Mouse (Mus musculus) adrenal gland, postnatal 4 days (tissue): ENCODE measurements around the gene Gm10961. TPM values are rescaled to one million over a fixed set of nuclear protein-coding genes. Genes with fewer than 3 reads are reported as not detected.
A peak's percentile ranks its signal among the peaks of the same experiment; 100 is the strongest.

ENCODE experiments used
- DNase-seq, 2 experiments: peaks; one replicate each; pipeline ENCODE4 v3.0.0; 2021 to 2022; ENCODE audit warnings: low spot score in 2 of 2, mixed read lengths in 2 of 2
- long read RNA-seq, 2 experiments: library from polyadenylated mRNA; stranded (forward); transcript quantifications; one replicate each; pipeline ENCODE4 v2.0.0; 2021
- total RNA-seq, 2 experiments: library from RNA; stranded (reverse); gene quantifications; 2 replicates each; pipeline ENCODE4 v1.2.3; 2021

Gene Gm10961
- not detected for total RNA-seq
- long read RNA-seq, experiment 1: 0 reads
- long read RNA-seq, experiment 2: 0 reads

DNA sequence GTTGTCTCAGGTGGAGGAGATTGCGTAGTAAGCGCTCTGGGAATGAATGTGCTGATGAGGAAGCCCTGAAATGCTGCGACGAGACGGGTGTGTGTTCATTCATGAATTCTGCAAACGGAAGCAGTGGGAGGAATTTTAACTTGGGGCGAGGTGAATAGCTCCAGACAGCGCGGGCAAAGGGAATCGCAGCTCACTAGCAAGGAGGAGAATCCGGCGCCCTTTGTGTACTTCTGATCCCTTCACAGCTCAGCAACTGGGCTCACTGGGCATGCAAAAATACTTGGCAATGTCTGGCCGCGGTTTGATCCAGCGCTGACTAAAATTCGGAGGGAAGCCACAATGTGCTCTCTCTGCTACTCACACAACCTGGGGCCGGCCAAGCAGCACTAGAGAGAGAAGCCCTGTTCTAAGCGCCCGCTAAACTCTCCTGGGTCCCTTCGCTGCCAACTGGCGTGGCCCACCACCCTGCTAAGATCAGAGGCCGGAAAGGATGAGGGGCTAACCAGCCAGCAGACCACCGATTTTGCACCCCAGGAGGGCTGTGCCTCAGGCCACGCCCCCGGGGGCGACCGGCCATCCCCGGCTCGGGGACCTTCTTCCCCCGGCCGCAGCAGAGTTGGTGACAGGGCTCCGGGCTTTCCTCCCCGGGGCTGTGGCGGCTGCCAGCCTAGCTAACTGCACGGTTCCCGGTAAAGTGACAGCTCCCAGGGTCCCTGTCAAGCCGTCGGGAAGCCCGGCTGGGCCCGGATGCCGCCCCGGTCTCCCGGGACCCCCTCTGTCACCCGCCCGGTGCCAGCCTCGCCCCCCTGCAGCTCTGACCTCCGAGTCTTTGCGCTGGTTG lies at the start of gene Gm10961:
Gene Gm10961 (plus strand): TSS at position 641 of the 841 bp plus-strand sequence.
- peak in 1 of 2 experiments; percentile 27 for DNase-seq

DNA sequence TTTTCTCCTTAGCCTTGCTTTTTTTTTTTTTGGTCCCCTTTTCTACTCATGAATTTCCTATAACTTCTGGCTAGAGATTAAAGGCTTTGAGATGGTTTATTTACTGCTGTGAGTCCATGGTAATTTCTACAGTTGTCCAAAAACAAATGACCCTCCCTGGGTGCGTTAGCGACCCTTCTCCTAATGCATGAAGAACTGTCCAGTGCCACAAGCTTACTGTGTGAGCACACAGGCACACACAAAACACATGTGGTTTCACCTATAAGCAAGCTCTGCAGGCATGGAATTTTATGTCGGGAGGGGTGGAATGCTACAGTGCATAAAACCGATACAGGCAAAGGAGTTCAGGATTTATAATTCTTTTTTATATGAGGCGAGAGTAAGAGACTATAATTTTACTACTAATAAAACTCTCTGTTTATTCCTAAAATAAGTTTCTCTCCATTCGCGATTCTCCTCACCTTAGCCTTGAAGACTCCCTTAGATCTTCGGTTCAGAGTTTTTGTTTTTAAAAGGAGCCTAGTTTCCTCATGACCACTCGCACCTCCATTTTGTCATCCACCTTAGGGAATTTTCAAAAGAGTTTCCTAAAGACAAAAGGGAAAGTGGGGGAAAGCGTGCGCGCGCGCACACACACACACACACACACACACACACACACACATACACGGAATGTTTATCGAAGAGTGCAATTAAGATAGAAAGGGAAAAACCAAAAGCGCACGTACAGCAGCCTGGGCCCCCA lies 48.8 kb upstream of the Gm10961 start:
- no peak for DNase-seq

DNA sequence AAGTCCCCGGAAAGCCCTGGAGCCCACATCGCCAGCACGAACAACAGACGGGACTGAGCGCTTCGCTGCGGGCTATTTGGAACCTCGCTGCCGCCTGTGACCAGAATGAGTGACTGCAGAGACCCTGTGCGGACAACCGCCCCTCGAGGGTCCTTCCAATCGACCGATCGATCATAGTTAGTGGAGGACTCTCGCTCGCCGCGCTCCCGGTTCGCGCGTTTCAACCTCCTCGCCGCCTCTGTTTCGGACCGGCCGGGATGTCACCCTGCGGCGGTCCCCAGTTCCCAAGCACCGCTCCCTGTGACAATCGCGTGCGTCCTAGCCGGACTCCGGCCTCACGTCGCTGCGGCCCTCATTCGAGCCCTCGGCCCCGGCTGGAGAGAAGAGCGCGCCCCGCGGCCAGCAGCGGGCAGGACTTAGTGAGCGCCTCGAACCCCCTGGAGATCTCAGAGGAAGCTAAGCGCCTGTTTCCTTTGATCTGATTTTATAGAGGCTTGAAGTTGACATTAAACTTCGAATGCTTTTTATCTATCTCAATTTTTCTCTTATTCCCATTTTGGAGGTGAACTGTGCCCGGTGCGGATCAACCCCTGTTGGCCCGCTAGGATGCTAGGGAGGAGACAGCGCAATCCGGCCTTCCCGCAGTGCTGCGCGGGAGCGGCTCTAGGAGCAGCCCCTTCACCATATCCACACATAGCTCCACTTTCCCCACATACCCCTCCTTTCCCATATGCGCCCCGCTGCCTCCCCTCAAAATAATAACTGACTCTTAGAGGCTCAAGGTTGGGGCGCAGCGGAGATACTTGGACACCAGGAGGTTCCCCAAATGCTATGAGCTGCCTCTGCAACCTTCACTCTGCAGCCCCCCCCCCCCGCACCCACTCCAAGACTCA lies 48.0 kb upstream of the Gm10961 start:
- no peak for DNase-seq

DNA sequence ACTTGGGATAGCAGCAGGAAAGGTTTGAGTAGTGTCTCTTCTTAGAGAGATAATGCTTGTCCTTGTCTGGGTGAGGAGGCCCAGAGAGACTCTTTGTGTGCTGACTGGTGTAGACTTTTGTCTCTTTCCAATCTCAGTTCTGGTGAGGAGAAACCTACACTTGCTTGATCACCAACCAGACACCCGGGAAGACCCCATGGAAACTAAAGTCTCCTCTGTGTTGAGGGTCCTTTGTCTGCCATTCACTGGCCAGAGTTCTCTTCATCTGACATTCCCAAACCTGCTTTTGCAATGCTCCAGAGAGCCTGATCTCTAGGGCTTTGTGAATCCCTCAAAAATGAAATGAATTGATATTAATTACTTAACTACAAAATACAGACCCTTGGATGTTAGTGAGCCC lies 47.2 kb upstream of the Gm10961 start:
- DNase-seq: no peak

GRCm38 (mm10) chr3:107586504-107586903 lies 44.6 kb upstream of the Gm10961 start:
- DNase-seq: no peak

DNA sequence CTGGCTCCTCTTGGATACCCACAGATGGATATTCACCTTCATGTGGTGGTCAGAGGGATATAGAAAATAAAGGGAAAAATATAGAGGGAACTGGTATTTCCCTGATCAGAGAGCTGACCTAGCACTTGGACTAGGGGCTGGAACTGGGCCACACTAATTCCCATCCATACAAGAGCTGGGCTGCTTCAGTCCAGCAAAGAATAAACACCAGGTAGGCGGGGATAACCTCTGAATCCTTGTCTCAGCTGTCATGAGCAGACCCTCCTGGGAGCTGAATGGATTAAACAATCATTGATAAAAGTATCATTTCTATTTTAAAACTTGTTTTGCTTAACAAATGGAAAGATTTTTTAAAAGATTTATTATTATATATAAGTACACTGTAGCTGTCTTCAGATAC lies 39.5 kb upstream of the Gm10961 start:
- DNase-seq: no peak

DNA sequence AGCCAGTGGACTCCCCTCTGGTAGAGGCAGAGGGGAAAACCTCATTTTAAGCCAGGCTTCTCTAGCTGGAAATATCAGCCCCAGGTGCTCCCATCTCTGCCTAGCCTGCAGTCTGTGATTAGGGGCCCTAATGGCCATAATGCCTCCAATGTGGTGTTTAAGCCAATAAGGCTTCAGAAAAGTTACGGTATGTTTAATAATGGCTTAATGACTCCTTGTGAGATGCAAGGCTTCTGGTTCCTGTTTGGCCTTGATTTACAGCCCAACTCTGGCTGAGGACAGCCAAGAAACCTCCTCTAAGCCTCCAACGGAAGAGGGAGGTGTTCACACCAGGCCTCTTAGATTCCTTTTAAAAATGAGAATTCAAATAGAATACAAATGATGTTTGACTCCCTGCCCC lies 37.5 kb upstream of the Gm10961 start:
- DNase-seq: no peak

DNA sequence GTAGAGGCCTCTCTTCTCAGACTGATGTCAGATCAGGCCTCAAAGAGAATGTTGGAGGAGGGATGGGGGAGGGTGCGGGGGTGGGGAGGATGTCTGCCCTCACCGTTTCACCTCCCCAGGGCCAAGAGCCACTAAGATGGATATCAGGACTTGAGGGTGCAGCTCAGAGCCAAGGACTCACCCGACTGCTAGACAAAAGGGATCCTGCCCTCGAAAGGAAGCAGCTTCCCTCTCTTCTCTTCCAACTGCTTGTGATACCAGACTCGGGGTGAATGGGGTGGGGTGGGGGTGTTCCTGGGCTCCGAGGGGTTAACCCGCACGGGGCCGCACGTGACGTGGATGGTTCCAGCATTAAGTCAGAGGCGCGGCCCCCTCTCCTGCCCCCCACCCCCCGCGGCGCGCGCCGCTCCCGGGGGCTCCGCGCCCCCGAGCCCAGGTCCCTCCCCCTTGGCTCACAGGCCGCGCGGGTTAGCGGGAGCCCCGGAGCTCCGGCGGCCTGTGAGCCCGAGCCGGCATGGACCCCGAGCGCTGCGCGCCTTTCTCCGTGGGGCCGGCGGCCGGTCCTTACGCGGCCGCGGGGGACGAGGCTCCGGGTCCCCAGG lies 36.4 kb upstream of the Gm10961 start, which contains the start of gene Alx3:
Gene Alx3 (plus strand): TSS at position 370 of the 602 bp plus-strand sequence.
- DNase-seq: no peak

- DNase-seq: no peak
Measured at GRCm38 (mm10) chr3:107595264-107595937, 35.7 kb upstream of the Gm10961 start.

- no peak for DNase-seq
Measured at GRCm38 (mm10) chr3:107595938-107596461, 35.1 kb upstream of the Gm10961 start.

GRCm38 (mm10) chr3:107596559-107596958 lies 34.6 kb upstream of the Gm10961 start:
- no peak for DNase-seq

- no peak for DNase-seq
Measured at GRCm38 (mm10) chr3:107597134-107597533, 34.0 kb upstream of the Gm10961 start.

DNA sequence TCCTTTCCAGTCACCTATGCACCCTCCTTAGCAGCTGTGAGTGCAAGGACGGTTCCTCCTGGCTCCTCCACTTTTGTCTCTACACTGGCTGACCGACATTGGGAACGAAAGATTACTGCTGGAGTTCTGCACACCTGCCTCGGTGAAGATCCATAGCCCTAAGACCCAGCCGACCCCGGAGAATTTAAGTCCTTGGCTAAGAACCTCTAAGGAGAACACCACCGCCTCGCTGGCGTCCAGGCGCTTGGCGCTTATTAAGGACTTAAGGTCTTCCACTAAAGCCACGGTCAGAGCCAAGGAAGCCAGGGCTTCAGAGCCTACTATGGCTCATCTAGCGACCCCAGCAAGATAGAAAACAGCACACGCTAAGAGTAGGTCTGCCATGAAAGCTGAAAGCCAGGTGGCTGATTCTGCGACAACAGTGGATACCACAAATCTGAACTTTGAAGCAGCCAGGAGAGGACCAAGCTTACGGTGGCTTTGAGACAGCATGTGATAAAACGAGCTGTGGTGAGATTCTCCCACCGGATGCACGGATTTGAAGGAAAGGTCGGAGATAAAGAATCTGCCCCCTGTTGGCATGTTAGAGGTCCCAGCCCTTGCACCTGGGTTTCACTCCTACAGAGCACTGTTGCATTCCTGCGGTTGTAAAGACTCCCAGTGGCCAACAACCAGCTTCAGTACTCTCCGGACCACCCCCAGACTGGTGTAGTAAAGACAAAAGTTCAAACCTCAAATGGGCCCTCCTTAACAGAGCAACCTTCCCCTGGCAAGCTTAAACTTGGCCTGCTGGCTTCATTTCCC lies 33.3 kb upstream of the Gm10961 start:
- no peak for DNase-seq

GRCm38 (mm10) chr3:107600127-107600526 lies 31.0 kb upstream of the Gm10961 start:
- DNase-seq: no peak

- DNase-seq: peak; percentile 30 to 40
Measured at GRCm38 (mm10) chr3:107605304-107605703, 25.8 kb upstream of the Gm10961 start.

DNA sequence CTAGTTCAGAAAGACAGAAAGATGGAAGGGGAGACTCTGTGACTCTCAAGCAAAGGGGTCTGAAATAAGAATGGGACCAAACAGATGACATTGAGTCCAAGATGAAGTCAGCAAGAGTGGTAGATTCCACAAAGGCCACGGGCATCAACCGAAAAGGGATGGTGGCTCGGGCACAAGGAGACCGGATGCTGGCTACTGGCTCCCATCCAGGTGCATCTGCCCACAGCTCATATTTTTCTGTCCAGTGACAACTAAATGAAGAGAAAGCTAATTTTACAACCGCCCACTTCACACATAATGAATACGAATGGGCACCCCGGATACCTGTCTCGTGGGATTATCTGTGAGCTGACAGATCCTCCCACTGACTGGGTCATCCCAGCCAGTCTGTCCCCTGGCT lies 23.9 kb upstream of the Gm10961 start:
- DNase-seq: no peak

- no peak for DNase-seq
Measured at GRCm38 (mm10) chr3:107608808-107609207, 22.3 kb upstream of the Gm10961 start.

DNA sequence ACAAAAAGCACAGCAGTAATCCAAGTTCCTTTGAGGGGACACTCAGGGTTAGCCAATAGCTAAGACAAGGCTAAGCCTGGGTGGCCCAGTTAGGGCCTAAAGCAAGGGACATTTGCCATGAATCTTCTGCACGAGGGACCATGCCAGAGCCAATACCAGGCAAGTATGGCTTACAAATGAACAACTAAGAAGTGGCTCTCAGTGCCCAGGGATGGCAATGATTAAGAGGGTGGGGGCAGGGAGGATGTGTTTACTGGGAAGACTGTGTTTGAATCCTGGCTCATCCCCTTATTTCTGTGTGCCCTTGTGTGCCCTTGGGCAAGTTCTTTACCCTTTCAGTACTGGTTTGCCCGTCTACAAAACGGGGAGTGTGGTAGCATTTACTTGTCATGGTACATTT lies 21.7 kb upstream of the Gm10961 start:
- no peak for DNase-seq

DNA sequence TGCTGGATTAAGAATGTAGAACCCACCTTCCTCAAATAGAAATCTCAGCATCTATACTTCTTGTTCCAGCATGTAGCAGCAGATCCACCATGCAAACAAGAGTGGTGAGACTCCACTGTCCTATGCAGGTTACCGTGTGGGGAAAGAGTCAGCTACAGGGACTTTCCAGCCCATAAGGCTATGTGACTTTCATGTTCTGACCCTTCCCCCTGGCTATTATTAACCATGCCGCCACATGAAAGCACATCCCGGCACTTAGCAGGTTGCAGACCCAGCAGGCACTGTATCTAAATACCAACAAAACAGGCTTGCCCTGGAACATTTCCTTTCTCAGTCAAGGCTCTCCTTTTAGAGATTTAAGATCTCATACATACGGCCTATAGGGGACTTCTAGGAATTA lies 19.7 kb upstream of the Gm10961 start:
- DNase-seq: no peak
